Comparison of ENCODE assay signal across 8 mouse cellular contexts in genomic region chr11:78792465-78792864, GRCm38 (mm10). TPM values are rescaled to one million over a fixed set of nuclear protein-coding genes. Genes with fewer than 3 reads are reported as not detected.
A peak's percentile ranks its signal among the peaks of the same experiment; 100 is the strongest.
DNase-seq lines count a peak whose midpoint lies in the region; ATAC-seq and TF ChIP-seq lines count a peak whose summit lies in the region.

No protein-coding gene starts in this region.

- H3K27me3 ChIP-seq in lung, postnatal 0 days (replicated peaks; ENCODE audit: insufficient read depth, low read length), result no peaks in the 10 kb centered on the region
- no peaks in the 10 kb centered on the region for H3K27me3 ChIP-seq in liver, embryonic 16.5 days (ENCODE audit: control insufficient read depth, insufficient read depth, low read depth, low read length)
- no peaks in the 10 kb centered on the region for H3K27me3 ChIP-seq in splenic B cell, adult 2 months (ENCODE audit: control insufficient read depth, insufficient read depth, low read length, poor library complexity, severe bottlenecking)

- H3K4me3 ChIP-seq in lung, postnatal 0 days (ENCODE audit: low read depth, low read length), result no peak overlapping the region
- H3K4me3 ChIP-seq in liver, embryonic 16.5 days (ENCODE audit: low read depth, low read length), result 0 out of 2 replicates have a peak overlapping the region, but pooled peaks have one; percentile 18

- no peak overlapping the region for H3K9ac ChIP-seq in lung, postnatal 0 days (replicated peaks; ENCODE audit: low read depth)
- no peak overlapping the region for H3K9ac ChIP-seq in liver, embryonic 16.5 days (ENCODE audit: low read depth, low read length)

- H3K4me1 ChIP-seq in lung, postnatal 0 days (ENCODE audit: insufficient read depth, low read depth, low read length), result no peaks in the 10 kb centered on the region
- H3K4me1 ChIP-seq in liver, embryonic 16.5 days (ENCODE audit: control insufficient read depth, low read depth, low read length), result no peaks in the 10 kb centered on the region

- no peak for TF ChIP-seq EP300 in lung, postnatal 0 days (IDR thresholded peaks at IDR 0.05)

- DNase-seq in CD4-positive, CD25-positive, alpha-beta regulatory T cell, adult 2 months (ENCODE audit: low read depth, low spot score), result peak; percentile 25
- peak; percentile 36 for DNase-seq in lung, postnatal 0 days (ENCODE audit: low spot score)
- no peak for DNase-seq in lung, postnatal 25 days (ENCODE audit: low spot score)
- peak; percentile 66 for DNase-seq in splenic B cell, adult 2 months (ENCODE audit: low read depth, low spot score)
- no peak for DNase-seq in embryo, embryonic 11 days
- DNase-seq in urinary bladder, postnatal 14 days (ENCODE audit: low spot score), result no peak

- no peak for TF ChIP-seq CTCF in lung, postnatal 0 days (IDR thresholded peaks at IDR 0.05)

- 34% methylated on average over 11 of the region's 11 CpGs for WGBS in lung, postnatal 0 days
- 10% methylated on average over 11 of the region's 11 CpGs for WGBS in liver, embryonic 16.5 days (ENCODE audit: insufficient replicate concordance)

- no peaks in the 10 kb centered on the region for H3K36me3 ChIP-seq in lung, postnatal 0 days (ENCODE audit: insufficient read depth, low read length)
- no peaks in the 10 kb centered on the region for H3K36me3 ChIP-seq in liver, embryonic 16.5 days (ENCODE audit: control insufficient read depth, insufficient read depth)
- H3K36me3 ChIP-seq in splenic B cell, adult 2 months (ENCODE audit: control insufficient read depth, insufficient read depth, low read length, poor library complexity, severe bottlenecking), result no peaks in the 10 kb centered on the region

- H3K27ac ChIP-seq in lung, postnatal 0 days (ENCODE audit: low read length), result no peak overlapping the region
- H3K27ac ChIP-seq in liver, embryonic 16.5 days (ENCODE audit: low read length), result no peak overlapping the region

- ATAC-seq in CD4-positive, CD25-positive, alpha-beta regulatory T cell, adult 4 months, result no peak
- no peak for ATAC-seq in lung, postnatal 0 days
- no peak for ATAC-seq in liver, embryonic 16.5 days (ENCODE audit: low read depth)

- peak overlapping the region; percentile 33; the same call in 1 of the 2 replicates for H3K4me2 ChIP-seq in lung, postnatal 0 days (replicated peaks; ENCODE audit: low read depth, low read length)
- H3K4me2 ChIP-seq in liver, embryonic 16.5 days (ENCODE audit: low read depth, low read length), result peak overlapping the region; percentile 34

- no peaks in the 10 kb centered on the region for H3K9me3 ChIP-seq in lung, postnatal 0 days (ENCODE audit: low read length)
- H3K9me3 ChIP-seq in liver, embryonic 16.5 days (replicated peaks; ENCODE audit: control insufficient read depth, low read length), result no peaks in the 10 kb centered on the region

RNA-seq across cellular contexts. Expression of gene Lyrm9, which starts 33.9 kb away (rescaled TPM):
- 10 to 100 TPM; 29.9 to 31.4 TPM for polyA plus RNA-seq in CD4-positive, CD25-positive, alpha-beta regulatory T cell, adult 4 months (2017; shearing (Covaris generic))
- polyA plus RNA-seq in lung, postnatal 0 days (2015; fragmentation: Nextera tagmentation; extraction: Ambion mirVana), result 5.7 and 9.3 TPM in 2 replicates
- polyA plus RNA-seq in liver, embryonic 16.5 days (2015; fragmentation: Nextera tagmentation; extraction: Ambion mirVana), result 11.8 and 13.5 TPM in 2 replicates

RNA-seq across cellular contexts. Expression of gene Ccnq, which starts 40.9 kb away (rescaled TPM):
- 10 to 100 TPM; 32.8 to 36.9 TPM for polyA plus RNA-seq in CD4-positive, CD25-positive, alpha-beta regulatory T cell, adult 4 months (2017; shearing (Covaris generic))
- polyA plus RNA-seq in lung, postnatal 0 days (2015; fragmentation: Nextera tagmentation; extraction: Ambion mirVana), result 27.4 and 31.5 TPM in 2 replicates
- 13.1 and 15.1 TPM in 2 replicates for polyA plus RNA-seq in liver, embryonic 16.5 days (2015; fragmentation: Nextera tagmentation; extraction: Ambion mirVana)

Comparison
In these comparisons a context has a peak if more than half of its experiments do, and no peak if none do; other contexts are left out.
1. DNase-seq: peak in CD4-positive, CD25-positive, alpha-beta regulatory T cell, adult 2 months (single experiment), lung, postnatal 0 days (single experiment) and splenic B cell, adult 2 months (single experiment); none in lung, postnatal 25 days (single experiment), embryo, embryonic 11 days (single experiment) and urinary bladder, postnatal 14 days (single experiment).